Mouse (Mus musculus) midbrain, embryonic 10.5 days (tissue): ENCODE results near the gene Actn4. TPM values are rescaled to one million over a fixed set of nuclear protein-coding genes. Genes with fewer than 3 reads are reported as not detected.
"Not testable (repeated sequence)": the region's sequence is repeated elsewhere in the genome, so short reads cannot be mapped to it uniquely, and the experiment has no call there.

Experiments
- DNase-seq: peaks from one replicate; pipeline ENCODE4 v3.0.0-alpha.2; 2017; ENCODE audit warnings: low spot score
- H3K27ac ChIP-seq: fragments of 300-500 bp; sonication (generic); replicated peaks from 2 replicates; pipeline ENCODE4 v1.5.1; 2016; ENCODE audit warnings: mild to moderate bottlenecking
- H3K27me3 ChIP-seq: fragments of 300-500 bp; sonication (generic); 2 replicates; pipeline ENCODE4 v1.6.1; 2016; ENCODE audit warnings: low read depth, mild to moderate bottlenecking; ENCODE audit not compliant: poor library complexity, severe bottlenecking
- H3K36me3 ChIP-seq: fragments of 300-500 bp; sonication (generic); 2 replicates; pipeline ENCODE4 v1.6.1; 2016; ENCODE audit warnings: mild to moderate bottlenecking, moderate library complexity
- H3K4me1 ChIP-seq: fragments of 300-500 bp; sonication (generic); 2 replicates; pipeline ENCODE4 v1.6.1; 2016
- H3K4me3 ChIP-seq: fragments of 300-500 bp; sonication (generic); 2 replicates; pipeline ENCODE4 v1.5.1; 2016; ENCODE audit warnings: mild to moderate bottlenecking, moderate library complexity
- H3K9me3 ChIP-seq: fragments of 300-500 bp; sonication (generic); replicated peaks from 2 replicates; pipeline ENCODE4 v1.6.1; 2016; ENCODE audit warnings: mild to moderate bottlenecking
- WGBS: fragments of 180-500 bp; shearing (Covaris S2); methylation state at CpG from one replicate; pipeline ENCODE4 v1.1.7; 2016; 5-methylcytosine and 5-hydroxymethylcytosine counted together
- polyA plus RNA-seq: library from polyadenylated mRNA; unstranded; fragments of >200 nt; fragmentation: Nextera tagmentation; extraction: Ambion mirVana; gene quantifications from 2 replicates; pipeline ENCODE4 v1.2.1, GENCODE M21; 2016

The Actn4 gene
- polyA plus RNA-seq, 1 experiment from 2014 or later, result 239 TPM

DNA sequence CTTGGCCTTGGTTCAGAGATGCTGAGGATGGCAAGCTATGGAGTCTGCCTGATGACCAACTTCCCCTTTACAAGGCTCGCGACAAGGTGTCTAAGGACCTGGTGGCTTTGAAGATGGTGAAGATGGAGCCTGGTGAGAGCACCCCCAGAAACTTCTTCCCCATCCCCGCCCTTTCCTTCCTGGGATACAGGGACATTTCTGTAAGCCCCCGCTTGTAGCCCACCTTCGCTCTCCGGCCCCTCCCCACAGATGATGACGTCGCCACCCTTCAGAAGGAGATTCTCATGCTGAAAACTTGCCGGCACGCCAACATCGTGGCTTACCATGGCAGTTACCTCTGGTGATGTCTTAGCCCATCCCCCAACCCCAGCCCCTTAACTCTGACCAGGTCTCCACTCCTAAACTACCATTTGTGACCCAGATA lies 21.0 kb upstream of the Actn4 start:
- WGBS, result 71% methylated on average over 11 of the region's 11 CpGs
- H3K4me3 ChIP-seq, result peak overlapping the region; percentile 88
- H3K9me3 ChIP-seq, result no peaks in the 10 kb centered on the region
- DNase-seq, result no peak
- H3K27me3 ChIP-seq, result no peaks in the 10 kb centered on the region
- H3K4me1 ChIP-seq, result peaks cover 28% of the 10 kb centered on the region
- peaks cover 20% of the 10 kb centered on the region for H3K36me3 ChIP-seq
- peak overlapping the region; percentile 84 for H3K27ac ChIP-seq

DNA sequence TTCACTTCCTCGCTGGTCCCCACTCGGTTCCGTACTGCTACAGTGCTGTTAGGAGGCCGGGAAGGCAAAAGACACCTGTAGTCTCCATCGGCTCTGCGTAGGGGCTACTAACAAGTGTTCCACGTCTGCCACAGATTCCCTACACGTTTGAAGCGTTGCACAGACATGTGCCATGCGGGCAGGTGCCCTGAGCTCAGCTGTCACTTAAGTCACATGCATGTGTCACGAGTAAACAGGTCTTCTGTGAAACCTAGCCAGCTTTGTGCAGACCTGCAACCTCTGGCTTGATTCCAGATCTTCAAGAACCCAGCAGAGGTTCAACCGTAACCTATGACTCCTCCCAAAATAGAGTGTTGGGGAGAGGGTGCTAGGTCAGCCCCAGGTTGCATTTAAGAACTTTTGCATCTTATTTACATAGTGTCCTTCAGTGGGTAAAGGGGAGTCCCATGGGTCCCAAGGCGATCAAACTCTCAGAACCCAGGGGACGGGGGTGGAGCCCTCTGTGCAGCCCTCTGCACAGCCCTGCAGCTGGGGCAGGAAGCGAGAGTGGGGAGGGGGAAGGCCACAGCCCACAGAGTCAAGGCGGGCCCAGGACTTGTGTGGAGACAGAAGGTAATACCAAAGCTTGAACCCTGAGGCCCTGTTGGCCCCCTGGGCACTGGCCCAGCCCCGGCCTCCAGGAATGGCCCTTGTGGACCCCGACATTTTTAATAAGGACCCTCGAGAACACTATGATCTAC lies 20.3 kb upstream of the Actn4 start:
- H3K27me3 ChIP-seq, result no peaks in the 10 kb centered on the region
- no peaks in the 10 kb centered on the region for H3K9me3 ChIP-seq
- H3K27ac ChIP-seq, result peak overlapping the region; percentile 84
- H3K36me3 ChIP-seq, result peaks cover 27% of the 10 kb centered on the region
- WGBS, result 17% methylated on average over 19 of the region's 19 CpGs
- H3K4me1 ChIP-seq, result peaks cover 28% of the 10 kb centered on the region
- peak overlapping the region; percentile 88 for H3K4me3 ChIP-seq
- DNase-seq, result no peak

- Histone ChIP-seq H3K4me3 (peak within 1 kb of the TSS; percentile 88), H3K4me1 (peaks cover 28% of the 10 kb centered on the region), H3K9me3 (no peaks in the 10 kb centered on the region), H3K36me3 (peaks cover 34% of the 10 kb centered on the region), H3K27me3 (no peaks in the 10 kb centered on the region), H3K27ac (peak within 1 kb of the TSS; percentile 87)
- peak; percentile 96 for DNase-seq
- under 1% methylated on average over 36 of the region's 36 CpGs for WGBS
These were observed 19.6 kb upstream of the Actn4 start, which contains the start of the genes Eif3k and Map4k1 for GRCm38 (mm10) chr7:28981651-28982273. Gene Eif3k (minus strand): TSS chr7:28981864. Gene Map4k1 (plus strand): TSS chr7:28982050.

- Histone ChIP-seq H3K27me3 (no peaks in the 10 kb centered on the region), H3K27ac (no peak overlapping the region), H3K4me3 (no peak overlapping the region), H3K36me3 (peaks cover 70% of the 10 kb centered on the region), H3K9me3 (no peaks in the 10 kb centered on the region), H3K4me1 (peaks cover 17% of the 10 kb centered on the region)
- 94% methylated on average over 9 of the region's 9 CpGs for WGBS
- DNase-seq, result no peak
These were observed 15.4 kb upstream of the Actn4 start for GRCm38 (mm10) chr7:28977556-28977955.

DNA sequence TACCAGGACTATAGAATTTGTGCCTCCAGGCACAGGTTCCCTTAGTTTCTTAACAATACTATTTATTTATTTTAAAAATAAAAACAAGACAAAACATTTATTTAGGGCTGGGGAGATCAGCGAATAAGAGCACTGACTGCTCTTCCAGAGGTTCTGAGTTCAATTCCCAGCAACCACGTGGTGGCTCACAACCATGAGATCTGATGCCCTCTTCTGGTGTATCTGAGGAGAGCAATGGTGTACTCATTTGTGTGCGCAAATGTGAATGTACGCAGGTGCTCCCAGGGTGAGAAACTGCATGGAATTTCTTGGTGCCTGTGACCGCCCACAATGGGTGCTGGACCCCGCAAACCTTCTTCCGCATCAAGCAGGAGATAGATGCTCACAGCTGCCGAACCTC lies 10.9 kb upstream of the Actn4 start:
- H3K4me1 ChIP-seq, result no peaks in the 10 kb centered on the region
- H3K27me3 ChIP-seq, result no peaks in the 10 kb centered on the region
- 84% methylated on average over 8 of the region's 8 CpGs for WGBS
- no peak overlapping the region for H3K27ac ChIP-seq
- no peak overlapping the region for H3K4me3 ChIP-seq
- no peaks in the 10 kb centered on the region for H3K9me3 ChIP-seq
- no peak for DNase-seq
- H3K36me3 ChIP-seq, result peaks cover 90% of the 10 kb centered on the region

DNA sequence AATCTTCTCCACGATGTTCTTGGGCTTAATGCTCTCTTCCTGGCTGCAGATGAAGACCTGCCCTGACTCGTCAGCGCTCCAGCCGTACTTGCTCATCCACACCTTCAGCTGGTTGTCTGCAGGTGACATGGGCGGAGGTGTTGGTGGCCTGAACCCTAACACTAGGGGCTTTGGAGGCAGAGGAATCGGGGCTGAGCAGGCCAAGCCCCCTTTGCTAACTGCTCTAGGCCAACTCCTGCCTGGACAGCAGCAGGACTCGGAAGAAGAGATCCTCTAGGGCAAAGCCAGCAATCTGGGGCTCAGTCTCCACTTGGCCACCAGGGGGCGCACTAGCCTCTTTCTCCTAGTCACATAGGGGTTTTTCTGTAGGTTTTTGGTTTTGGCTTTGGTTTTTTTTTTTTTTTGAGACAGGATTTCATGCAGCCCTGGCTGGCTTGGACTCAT lies 10.4 kb upstream of the Actn4 start:
- Histone ChIP-seq H3K27me3 (no peaks in the 10 kb centered on the region), H3K36me3 (peaks cover 86% of the 10 kb centered on the region), H3K4me3 (no peak overlapping the region), H3K9me3 (no peaks in the 10 kb centered on the region), H3K27ac (no peak overlapping the region), H3K4me1 (no peaks in the 10 kb centered on the region)
- DNase-seq, result peak; percentile 83
- 77% methylated on average over 8 of the region's 8 CpGs for WGBS

- Histone ChIP-seq H3K27me3 (no peaks in the 10 kb centered on the region), H3K4me3 (no peak overlapping the region), H3K36me3 (peaks cover 78% of the 10 kb centered on the region), H3K4me1 (no peaks in the 10 kb centered on the region), H3K27ac (no peak overlapping the region), H3K9me3 (no peaks in the 10 kb centered on the region)
- no peak for DNase-seq
- WGBS, result 92% methylated on average over 6 of the region's 6 CpGs
These were observed 9.7 kb upstream of the Actn4 start for GRCm38 (mm10) chr7:28971770-28972269.

DNA sequence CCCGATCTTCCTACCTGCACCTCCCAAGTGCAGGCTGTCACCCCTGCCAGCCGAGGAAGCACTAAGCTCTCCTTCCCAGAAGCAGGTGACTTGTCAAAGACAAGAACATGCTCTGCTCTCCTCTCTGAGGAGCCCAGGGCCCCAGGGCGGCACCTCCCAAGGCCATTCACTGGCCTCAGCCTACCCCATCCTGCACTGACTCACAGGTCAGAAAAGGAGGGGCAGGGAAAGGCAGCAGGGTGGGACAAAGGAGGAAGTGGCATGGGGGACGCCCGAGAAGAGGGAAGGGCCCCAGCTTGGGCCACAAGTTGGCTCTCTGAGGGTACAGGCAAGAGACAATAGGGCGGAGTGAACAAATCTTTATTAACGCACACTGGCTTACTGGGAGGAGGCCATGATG lies 8.9 kb upstream of the Actn4 start:
- H3K4me1 ChIP-seq, result no peaks in the 10 kb centered on the region
- H3K27me3 ChIP-seq, result no peaks in the 10 kb centered on the region
- H3K36me3 ChIP-seq, result peaks cover 70% of the 10 kb centered on the region
- DNase-seq, result no peak
- H3K9me3 ChIP-seq, result no peaks in the 10 kb centered on the region
- H3K27ac ChIP-seq, result no peak overlapping the region
- H3K4me3 ChIP-seq, result no peak overlapping the region
- 87% methylated on average over 7 of the region's 7 CpGs for WGBS

GRCm38 (mm10) chr7:28969672-28970394 lies 7.7 kb upstream of the Actn4 start:
- Histone ChIP-seq H3K27me3 (no peaks in the 10 kb centered on the region), H3K4me1 (peaks cover 2% of the 10 kb centered on the region; the same call in 1 of the 2 replicates), H3K27ac (no peak overlapping the region), H3K36me3 (peaks cover 61% of the 10 kb centered on the region), H3K4me3 (no peak overlapping the region), H3K9me3 (no peaks in the 10 kb centered on the region)
- 85% methylated on average over 12 of the region's 12 CpGs for WGBS
- DNase-seq, result no peak

DNA sequence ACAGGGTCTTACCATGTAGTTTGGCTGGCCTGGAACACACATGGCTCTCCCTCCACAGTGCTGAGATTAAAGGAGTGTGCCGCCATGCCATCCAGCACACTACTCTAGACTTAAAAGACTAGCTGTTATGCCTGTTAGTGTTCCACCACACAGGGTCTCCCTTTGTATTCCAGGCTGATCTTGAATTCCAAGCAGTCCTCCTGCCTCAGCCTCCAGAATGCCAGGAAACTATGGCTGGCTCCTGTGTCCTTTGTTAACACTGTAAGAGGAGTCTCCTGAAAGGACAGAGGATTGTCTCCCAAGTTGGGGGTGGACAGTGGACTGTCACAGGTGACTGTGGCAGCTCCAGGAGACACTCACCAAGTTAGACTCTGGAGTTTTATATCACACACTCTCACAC lies 7.1 kb upstream of the Actn4 start:
- Histone ChIP-seq H3K27ac (no peak overlapping the region), H3K36me3 (peaks cover 56% of the 10 kb centered on the region)
- WGBS, result 93% methylated on average over 1 of the region's 1 CpGs

GRCm38 (mm10) chr7:28968120-28968519 lies 6.0 kb upstream of the Actn4 start:
- not testable (repeated sequence) for H3K4me1 ChIP-seq, H3K27me3 ChIP-seq, DNase-seq, H3K27ac ChIP-seq, H3K9me3 ChIP-seq, H3K4me3 ChIP-seq
- 96% methylated on average over 8 of the region's 8 CpGs for WGBS
- H3K36me3 ChIP-seq, result peaks cover 44% of the 10 kb centered on the region

More for the DNA sequence above, 7.1 kb upstream of the Actn4 start:
- Histone ChIP-seq H3K9me3 (no peaks in the 10 kb centered on the region), H3K4me3 (no peak overlapping the region), H3K4me1 (peaks cover 2% of the 10 kb centered on the region; the same call in 1 of the 2 replicates), H3K27me3 (no peaks in the 10 kb centered on the region)
- DNase-seq, result no peak

DNA sequence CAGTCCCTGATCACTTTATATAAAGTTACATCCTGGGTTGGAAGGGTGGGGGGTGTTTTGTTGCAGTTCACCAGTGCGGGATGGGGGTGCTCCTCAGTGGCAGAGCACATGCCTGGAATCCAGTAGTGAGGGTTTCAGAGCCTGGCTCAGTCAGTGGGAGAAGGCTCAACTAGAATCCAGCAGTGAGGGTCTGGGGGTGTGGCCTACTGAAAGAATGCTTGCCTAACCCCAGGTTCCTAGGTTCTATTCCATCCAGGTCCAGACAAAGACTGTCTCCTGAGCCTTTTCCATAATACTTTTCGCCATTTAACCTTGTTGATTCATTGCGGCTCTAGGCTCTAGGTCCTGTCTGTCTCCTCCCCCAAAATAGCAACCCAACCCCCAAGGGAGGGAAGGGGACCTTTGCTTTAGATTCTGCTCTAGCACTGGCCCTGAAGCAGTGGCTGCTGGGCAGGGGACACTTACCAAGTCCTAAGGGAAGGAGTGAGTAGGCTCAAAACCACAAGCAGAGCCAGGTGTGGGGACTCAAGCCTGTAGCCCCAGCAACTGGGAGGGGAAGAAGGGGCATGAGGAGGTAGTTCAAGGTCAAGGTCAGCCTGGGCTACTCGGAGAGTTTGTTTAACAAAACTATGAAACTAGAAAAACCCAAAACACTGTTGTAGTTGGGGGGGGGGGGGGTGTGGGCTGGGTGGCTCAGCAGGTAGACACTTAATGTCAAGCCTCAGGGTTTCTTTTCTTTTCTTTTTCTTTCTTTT lies 4.8 kb upstream of the Actn4 start:
- Histone ChIP-seq H3K9me3 (no peaks in the 10 kb centered on the region), H3K4me1 (peaks cover 16% of the 10 kb centered on the region), H3K27ac (no peak overlapping the region), H3K36me3 (peaks cover 35% of the 10 kb centered on the region), H3K27me3 (no peaks in the 10 kb centered on the region), H3K4me3 (no peak overlapping the region)
- 76% methylated on average over 4 of the region's 4 CpGs for WGBS
- no peak for DNase-seq
